ENCODE assay signal across 8 mouse cellular contexts in the genomic region with DNA sequence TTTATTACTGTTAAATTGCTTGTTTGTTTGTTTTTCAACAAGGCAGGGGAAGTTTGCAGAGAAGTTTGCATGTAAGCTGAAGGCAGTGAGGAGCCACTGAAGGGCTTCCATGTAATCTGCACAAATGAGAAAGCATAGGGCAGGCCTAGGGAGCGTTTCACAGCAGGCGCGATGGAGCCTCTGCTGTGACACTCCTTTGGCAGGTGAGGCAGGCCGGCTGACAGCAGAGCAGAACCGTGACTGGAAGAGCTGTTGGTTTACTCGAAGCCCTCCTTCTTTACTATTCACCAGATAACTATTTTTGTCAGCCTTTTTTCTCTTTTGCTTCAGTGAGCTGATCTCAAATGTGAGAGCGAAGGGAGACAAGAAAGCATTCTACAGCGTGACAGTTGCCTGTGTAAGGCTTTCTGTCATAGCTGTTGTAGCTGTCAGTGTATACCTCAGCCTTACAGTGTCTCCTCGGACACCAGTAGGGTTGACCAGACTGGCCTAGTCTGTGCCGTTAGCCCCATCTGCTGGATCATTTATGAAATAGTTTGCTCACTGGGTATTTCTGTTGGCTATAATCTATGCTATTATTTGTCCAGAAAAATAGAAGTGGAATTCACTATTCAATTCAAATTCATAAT.
A peak's percentile ranks its signal among the peaks of the same experiment; 100 is the strongest.
DNase-seq lines count a peak whose midpoint lies in the region; ATAC-seq and TF ChIP-seq lines count a peak whose summit lies in the region.

No protein-coding gene starts in this region.

- no peaks in the 10 kb centered on the region for H3K27me3 ChIP-seq in heart, embryonic 11.5 days (ENCODE audit: control insufficient read depth, insufficient read depth, low read length)
- no peaks in the 10 kb centered on the region for H3K27me3 ChIP-seq in hindbrain, embryonic 13.5 days
- H3K27me3 ChIP-seq in stomach, postnatal 0 days (ENCODE audit: control insufficient read depth, insufficient read depth, low read length), result no peaks in the 10 kb centered on the region

- 38% methylated on average over 10 of the region's 10 CpGs for WGBS in heart, embryonic 11.5 days (ENCODE audit: insufficient replicate concordance)
- 41% methylated on average over 10 of the region's 10 CpGs for WGBS in hindbrain, embryonic 13.5 days
- WGBS in stomach, postnatal 0 days, result 47% methylated on average over 10 of the region's 10 CpGs

- TF ChIP-seq CTCF in stomach, postnatal 0 days (IDR thresholded peaks at IDR 0.05; ENCODE audit: low read depth), result peak; percentile 85

- H3K4me1 ChIP-seq in heart, embryonic 11.5 days (ENCODE audit: control insufficient read depth, insufficient read depth, low read length), result no peaks in the 10 kb centered on the region
- peaks cover 2% of the 10 kb centered on the region; the same call in 1 of the 2 replicates for H3K4me1 ChIP-seq in hindbrain, embryonic 13.5 days (replicated peaks)
- H3K4me1 ChIP-seq in stomach, postnatal 0 days (replicated peaks; ENCODE audit: control insufficient read depth, insufficient read depth), result no peaks in the 10 kb centered on the region

- H3K9ac ChIP-seq in heart, embryonic 11.5 days (ENCODE audit: low read depth, low read length), result no peak overlapping the region
- H3K9ac ChIP-seq in hindbrain, embryonic 13.5 days, result no peak overlapping the region
- no peak overlapping the region for H3K9ac ChIP-seq in stomach, postnatal 0 days (ENCODE audit: low read length)

- peak; percentile 47 to 61 for DNase-seq in heart, adult 18-20 months
- DNase-seq in WW6 (ENCODE audit: low read depth, low spot score), result peak; percentile 5
- peak; percentile 79 for DNase-seq in embryo, embryonic 10 days (ENCODE audit: low spot score)
- peak; percentile 26 for DNase-seq in left cerebral cortex, adult 11 months (ENCODE audit: low spot score)
- peak; percentile 59 for DNase-seq in mesoderm, embryonic 11.5 days (ENCODE audit: low read depth, low spot score)
- DNase-seq in stomach, postnatal 0 days (ENCODE audit: low spot score), result peak; percentile 44

- no peaks in the 10 kb centered on the region for H3K9me3 ChIP-seq in heart, embryonic 11.5 days (replicated peaks; ENCODE audit: control insufficient read depth, low read length)
- no peaks in the 10 kb centered on the region for H3K9me3 ChIP-seq in hindbrain, embryonic 13.5 days
- no peaks in the 10 kb centered on the region for H3K9me3 ChIP-seq in stomach, postnatal 0 days (ENCODE audit: control insufficient read depth, low read length)

- H3K27ac ChIP-seq in heart, embryonic 11.5 days (ENCODE audit: low read depth, low read length), result no peak overlapping the region
- no peak overlapping the region for H3K27ac ChIP-seq in hindbrain, embryonic 13.5 days
- H3K27ac ChIP-seq in stomach, postnatal 0 days (replicated peaks), result no peak overlapping the region

- no peak for TF ChIP-seq EP300 in stomach, postnatal 0 days (optimal IDR thresholded peaks at IDR 0.05)

- H3K4me2 ChIP-seq in heart, embryonic 11.5 days, result no peak overlapping the region
- H3K4me2 ChIP-seq in hindbrain, embryonic 13.5 days, result no peak overlapping the region
- no peak overlapping the region for H3K4me2 ChIP-seq in stomach, postnatal 0 days (replicated peaks; ENCODE audit: low read depth)

- no peak for ATAC-seq in heart, embryonic 11.5 days (replicated peaks; ENCODE audit: insufficient number of reproducible peaks, low FRiP score, low TSS enrichment)
- peak; percentile 80; the same call in 1 of the 2 replicates for ATAC-seq in hindbrain, embryonic 13.5 days (ENCODE audit: low FRiP score)
- 0 out of 2 replicates have a peak, but pooled peaks have one; percentile 56 for ATAC-seq in stomach, postnatal 0 days (ENCODE audit: low FRiP score, low TSS enrichment)

- H3K4me3 ChIP-seq in heart, embryonic 11.5 days (ENCODE audit: low read depth, low read length), result no peak overlapping the region
- H3K4me3 ChIP-seq in hindbrain, embryonic 13.5 days, result no peak overlapping the region
- no peak overlapping the region for H3K4me3 ChIP-seq in stomach, postnatal 0 days (ENCODE audit: low read depth, low read length)

- peaks cover 2% of the 10 kb centered on the region; the same call in 1 of the 2 replicates for H3K36me3 ChIP-seq in heart, embryonic 11.5 days (ENCODE audit: control insufficient read depth, insufficient read depth, low read length)
- peaks cover 9% of the 10 kb centered on the region for H3K36me3 ChIP-seq in hindbrain, embryonic 13.5 days
- 0 out of 2 replicates have a peak, but pooled peaks cover 4% of the 10 kb centered on the region for H3K36me3 ChIP-seq in stomach, postnatal 0 days (ENCODE audit: control insufficient read depth, insufficient read depth, low read length)

Comparison
In these comparisons a context has a peak if more than half of its experiments do, and no peak if none do; other contexts are left out.
1. DNase-seq: peak in every context shown above with its lines; median percentile 79 in embryo, embryonic 10 days; 59 in mesoderm, embryonic 11.5 days; 54 in heart, adult 18-20 months; 44 in stomach, postnatal 0 days; 26 in left cerebral cortex, adult 11 months; 5 in WW6.